In the genomic region with DNA sequence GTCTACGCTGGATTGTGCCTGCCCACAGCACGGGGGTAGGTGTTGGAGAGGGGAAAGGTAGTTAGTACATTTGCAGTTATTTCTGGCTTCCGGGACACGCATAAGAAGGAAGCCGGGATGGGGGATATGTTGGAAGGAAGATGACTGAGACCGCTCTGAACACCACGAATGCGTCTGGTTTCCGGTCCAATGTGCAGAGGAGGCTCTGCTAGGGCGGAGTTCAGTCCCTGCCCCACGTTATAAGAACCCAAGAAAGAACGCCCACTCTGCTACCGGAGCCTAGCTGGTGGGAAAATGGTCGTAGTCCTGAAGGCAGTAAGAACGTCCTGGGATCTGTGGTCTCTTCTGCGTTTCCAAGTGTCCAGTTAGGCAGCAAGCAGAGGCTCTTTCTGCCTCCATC, we compare ENCODE assay signal across 18 mouse cellular contexts.
A peak's percentile ranks its signal among the peaks of the same experiment; 100 is the strongest.
DNase-seq lines count a peak whose midpoint lies in the region; ATAC-seq and TF ChIP-seq lines count a peak whose summit lies in the region.
"Had no signal": no experiment of that assay in that cellular context is flagged by ENCODE, and none has a peak within 500 bp of the region (broad histone marks: within the 10 kb centered on the region; RNA-seq: fewer than 3 reads in every experiment).

No protein-coding gene starts in this region.

- no peak overlapping the region for H3K4me3 ChIP-seq in hindbrain, embryonic 10.5 days
- H3K4me3 ChIP-seq in hindbrain, embryonic 13.5 days = no peak overlapping the region
- H3K4me3 ChIP-seq in kidney, postnatal 0 days (replicated peaks; ENCODE audit: low read depth, low read length) = no peak overlapping the region
- no peak overlapping the region for H3K4me3 ChIP-seq in neural tube, embryonic 12.5 days
- H3K4me3 ChIP-seq in neural tube, embryonic 15.5 days (replicated peaks) = no peak overlapping the region
- H3K4me3 ChIP-seq in neural tube, embryonic 14.5 days (ENCODE audit: low read depth, low read length) = no peak overlapping the region
- H3K4me3 ChIP-seq: embryonic facial prominence, embryonic 12.5 days; forebrain, embryonic 13.5 days; heart, adult 2 months had no signal

- 88% methylated on average over 16 of the region's 16 CpGs for WGBS in hindbrain, embryonic 10.5 days
- WGBS in hindbrain, embryonic 13.5 days = 84% methylated on average over 16 of the region's 16 CpGs
- 25% methylated on average over 16 of the region's 16 CpGs for WGBS in kidney, postnatal 0 days
- 59% methylated on average over 16 of the region's 16 CpGs for WGBS in neural tube, embryonic 12.5 days
- WGBS in neural tube, embryonic 15.5 days = 58% methylated on average over 16 of the region's 16 CpGs
- 52% methylated on average over 16 of the region's 16 CpGs for WGBS in neural tube, embryonic 14.5 days

- peaks cover 13% of the 10 kb centered on the region; the same call in 1 of the 2 replicates for H3K4me1 ChIP-seq in hindbrain, embryonic 10.5 days (replicated peaks)
- peaks cover 4% of the 10 kb centered on the region; the same call in 1 of the 2 replicates for H3K4me1 ChIP-seq in hindbrain, embryonic 13.5 days (replicated peaks)
- no peaks in the 10 kb centered on the region; the same call in 1 of the 2 replicates for H3K4me1 ChIP-seq in kidney, postnatal 0 days (replicated peaks; ENCODE audit: insufficient read depth, low read length)
- peaks cover 23% of the 10 kb centered on the region for H3K4me1 ChIP-seq in neural tube, embryonic 12.5 days
- no peaks in the 10 kb centered on the region for H3K4me1 ChIP-seq in neural tube, embryonic 15.5 days
- H3K4me1 ChIP-seq in neural tube, embryonic 14.5 days (ENCODE audit: control insufficient read depth, insufficient read depth, low read length) = no peaks in the 10 kb centered on the region
- H3K4me1 ChIP-seq: embryonic facial prominence, embryonic 12.5 days; forebrain, embryonic 13.5 days had no signal

- H3K9ac ChIP-seq in hindbrain, embryonic 13.5 days = no peak overlapping the region
- H3K9ac ChIP-seq in kidney, postnatal 0 days (ENCODE audit: low read depth, low read length) = no peak overlapping the region
- H3K9ac ChIP-seq in neural tube, embryonic 12.5 days = no peak overlapping the region
- no peak overlapping the region for H3K9ac ChIP-seq in neural tube, embryonic 15.5 days (replicated peaks)
- no peak overlapping the region for H3K9ac ChIP-seq in neural tube, embryonic 14.5 days (replicated peaks; ENCODE audit: low read depth, low read length)
- H3K9ac ChIP-seq: embryonic facial prominence, embryonic 12.5 days; forebrain, embryonic 13.5 days; forebrain, postnatal 0 days had no signal

- H3K4me2 ChIP-seq in hindbrain, embryonic 13.5 days = no peak overlapping the region
- H3K4me2 ChIP-seq in kidney, postnatal 0 days (ENCODE audit: low read length) = peak overlapping the region; percentile 44
- H3K4me2 ChIP-seq in neural tube, embryonic 12.5 days (replicated peaks) = no peak overlapping the region
- H3K4me2 ChIP-seq in neural tube, embryonic 15.5 days = no peak overlapping the region
- no peak overlapping the region for H3K4me2 ChIP-seq in neural tube, embryonic 14.5 days (ENCODE audit: low read depth, low read length)
- H3K4me2 ChIP-seq: embryonic facial prominence, embryonic 12.5 days; forebrain, embryonic 13.5 days; heart, embryonic 11.5 days had no signal

- no peaks in the 10 kb centered on the region for H3K36me3 ChIP-seq in hindbrain, embryonic 10.5 days
- no peaks in the 10 kb centered on the region for H3K36me3 ChIP-seq in hindbrain, embryonic 13.5 days
- no peaks in the 10 kb centered on the region for H3K36me3 ChIP-seq in kidney, postnatal 0 days (ENCODE audit: insufficient read depth, low read length)
- H3K36me3 ChIP-seq in neural tube, embryonic 12.5 days = no peaks in the 10 kb centered on the region
- no peaks in the 10 kb centered on the region for H3K36me3 ChIP-seq in neural tube, embryonic 15.5 days
- no peaks in the 10 kb centered on the region for H3K36me3 ChIP-seq in neural tube, embryonic 14.5 days (ENCODE audit: control insufficient read depth, insufficient read depth, low read length)
- H3K36me3 ChIP-seq: embryonic facial prominence, embryonic 12.5 days had no signal

- H3K27me3 ChIP-seq in hindbrain, embryonic 10.5 days (ENCODE audit: insufficient read depth, poor library complexity, severe bottlenecking) = no peaks in the 10 kb centered on the region
- H3K27me3 ChIP-seq in hindbrain, embryonic 13.5 days = no peaks in the 10 kb centered on the region
- H3K27me3 ChIP-seq in kidney, postnatal 0 days (ENCODE audit: insufficient read depth, low read length) = no peaks in the 10 kb centered on the region
- H3K27me3 ChIP-seq in neural tube, embryonic 12.5 days (replicated peaks) = no peaks in the 10 kb centered on the region
- no peaks in the 10 kb centered on the region for H3K27me3 ChIP-seq in neural tube, embryonic 15.5 days (replicated peaks)
- no peaks in the 10 kb centered on the region for H3K27me3 ChIP-seq in neural tube, embryonic 14.5 days (ENCODE audit: control insufficient read depth, insufficient read depth, low read length)
- H3K27me3 ChIP-seq: embryonic facial prominence, embryonic 12.5 days; forebrain, embryonic 13.5 days had no signal

- no peak for DNase-seq in hindbrain, embryonic 10.5 days (ENCODE audit: low spot score)
- peak; percentile 34 for DNase-seq in kidney, postnatal 0 days (ENCODE audit: low spot score)
- DNase-seq in kidney, adult 18-20 months = no peak
- no peak for DNase-seq in spleen, postnatal 4 days (ENCODE audit: low spot score in 2 of 2)
- DNase-seq: adrenal gland, postnatal 10 days; cerebellum, adult 11 months; cerebellum, adult 8-10 months; cerebellum, postnatal 14 days; forebrain, postnatal 0 days; gastrocnemius, postnatal 14 days; heart, adult 2 months had no signal

- H3K9me3 ChIP-seq in hindbrain, embryonic 10.5 days = no peaks in the 10 kb centered on the region
- no peaks in the 10 kb centered on the region for H3K9me3 ChIP-seq in hindbrain, embryonic 13.5 days
- H3K9me3 ChIP-seq in kidney, postnatal 0 days (replicated peaks; ENCODE audit: low read length) = no peaks in the 10 kb centered on the region
- H3K9me3 ChIP-seq in neural tube, embryonic 12.5 days = no peaks in the 10 kb centered on the region
- H3K9me3 ChIP-seq in neural tube, embryonic 15.5 days (replicated peaks) = no peaks in the 10 kb centered on the region
- no peaks in the 10 kb centered on the region for H3K9me3 ChIP-seq in neural tube, embryonic 14.5 days (ENCODE audit: control insufficient read depth, low read length)
- H3K9me3 ChIP-seq: embryonic facial prominence, embryonic 12.5 days; forebrain, embryonic 13.5 days had no signal

- H3K27ac ChIP-seq in hindbrain, embryonic 10.5 days = peak overlapping the region; percentile 8; the same call in 1 of the 2 replicates
- H3K27ac ChIP-seq in hindbrain, embryonic 13.5 days = no peak overlapping the region
- H3K27ac ChIP-seq in kidney, postnatal 0 days = no peak overlapping the region
- H3K27ac ChIP-seq in neural tube, embryonic 12.5 days = no peak overlapping the region; the same call in 1 of the 2 replicates
- H3K27ac ChIP-seq in neural tube, embryonic 15.5 days (replicated peaks) = no peak overlapping the region
- H3K27ac ChIP-seq in neural tube, embryonic 14.5 days (ENCODE audit: low read depth, low read length) = peak overlapping the region; percentile 55; the same call in 1 of the 2 replicates
- H3K27ac ChIP-seq: embryonic facial prominence, embryonic 12.5 days; forebrain, embryonic 13.5 days; heart, adult 2 months had no signal

- ATAC-seq in hindbrain, embryonic 13.5 days (ENCODE audit: low FRiP score) = no peak
- no peak for ATAC-seq in kidney, postnatal 0 days (replicated peaks; ENCODE audit: low FRiP score, low read depth)
- ATAC-seq in neural tube, embryonic 12.5 days (ENCODE audit: low FRiP score, low read depth) = 0 out of 2 replicates have a peak, but pooled peaks have one; percentile 10
- ATAC-seq in neural tube, embryonic 15.5 days (ENCODE audit: low FRiP score) = no peak
- no peak for ATAC-seq in neural tube, embryonic 14.5 days (ENCODE audit: low read depth)
- ATAC-seq: forebrain, embryonic 13.5 days; forebrain, postnatal 0 days had no signal

- no peak for TF ChIP-seq CTCF in kidney, postnatal 0 days (IDR thresholded peaks at IDR 0.05; ENCODE audit: low read depth)

Comparison
In these comparisons a context has a peak if more than half of its experiments do, and no peak if none do; other contexts are left out.
1. H3K27ac ChIP-seq: peak in hindbrain, embryonic 10.5 days (single experiment) and neural tube, embryonic 14.5 days (single experiment); none in hindbrain, embryonic 13.5 days (single experiment), kidney, postnatal 0 days (single experiment), neural tube, embryonic 12.5 days (single experiment) and neural tube, embryonic 15.5 days (single experiment).